Mouse (Mus musculus): ENCODE measurements around the gene Uhmk1.

DNA sequence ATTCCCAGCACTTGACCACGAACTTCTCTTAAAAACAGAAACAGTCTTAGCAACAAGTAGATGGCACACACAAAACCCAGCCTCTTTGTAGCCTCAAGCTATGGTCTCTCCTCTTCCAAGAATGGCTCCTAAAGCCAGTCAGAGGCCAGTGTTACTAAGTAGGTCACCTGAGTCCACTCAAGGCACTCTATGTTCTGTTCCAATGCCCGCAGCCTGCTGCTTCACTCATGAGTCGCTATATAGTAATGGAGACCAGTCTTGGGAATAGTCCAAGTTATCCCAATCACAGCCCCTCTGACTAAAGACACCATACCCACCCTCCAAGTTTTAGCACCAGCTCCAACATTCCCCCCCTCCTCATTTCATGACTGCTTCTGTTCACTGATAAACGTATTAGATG, 69.6 kb downstream of the Uhmk1 start:
- no peak for TF ChIP-seq CTCF (IDR thresholded peaks at IDR 0.05; ENCODE audit: borderline replicate concordance, extremely low read depth, insufficient read depth, insufficient read length)
- TF ChIP-seq POLR2A (IDR thresholded peaks at IDR 0.05; ENCODE audit: borderline replicate concordance, extremely low read depth, insufficient read depth, insufficient read length, poor library complexity, severe bottlenecking) = no peak
